Mouse (Mus musculus) bone marrow macrophage, adult 2 months (primary cell): Measurements from ENCODE around the gene Crybg2.

Experiments
- CTCF ChIP-seq: IDR thresholded peaks from 2 replicates; pipeline ENCODE4 v1.5.1; 2012; ENCODE audit warnings: low read depth, mild to moderate bottlenecking, low read length, moderate library complexity
- POLR2A ChIP-seq: IDR thresholded peaks from 2 replicates; pipeline ENCODE4 v1.6.1; 2012; ENCODE audit warnings: mild to moderate bottlenecking, low read depth, low read length, borderline replicate concordance

- TF ChIP-seq CTCF (no peak), POLR2A (no peak)
These were observed 1.4 kb downstream of the Crybg2 start for GRCm38 (mm10) chr4:134061944-134062446.
